Mouse (Mus musculus) lung, embryonic 14.5 days (tissue): ENCODE data around the gene Kcnh4. TPM values are rescaled to one million over a fixed set of nuclear protein-coding genes. Genes with fewer than 3 reads are reported as not detected.
"Not testable (repeated sequence)": the region's sequence is repeated elsewhere in the genome, so short reads cannot be mapped to it uniquely, and the experiment has no call there.

ENCODE experiments used
- ATAC-seq: fragments of 200-750 bp; cut with Nextera tagmentation; 2 replicates; pipeline ENCODE4 v1.8.0; 2017; ENCODE audit warnings: mild to moderate bottlenecking, moderate TSS enrichment, moderate library complexity; ENCODE audit not compliant: insufficient read depth
- DNase-seq: peaks from one replicate; pipeline ENCODE4 v3.0.0-alpha.2; 2015
- H3K27ac ChIP-seq: fragments of 300-500 bp; sonication (generic); 2 replicates; pipeline ENCODE4 v1.5.1; 2014; ENCODE audit warnings: low read depth, mild to moderate bottlenecking, moderate library complexity
- H3K27me3 ChIP-seq: fragments of 300-500 bp; sonication (generic); 2 replicates; pipeline ENCODE4 v1.6.1; 2014; ENCODE audit warnings: low read length, control low read depth; ENCODE audit not compliant: insufficient read depth
- H3K36me3 ChIP-seq: fragments of 300-500 bp; sonication (generic); 2 replicates; pipeline ENCODE4 v1.6.1; 2014; ENCODE audit warnings: control low read depth; ENCODE audit not compliant: insufficient read depth
- H3K4me1 ChIP-seq: fragments of 300-500 bp; sonication (generic); 2 replicates; pipeline ENCODE4 v1.6.1; 2014; ENCODE audit warnings: antibody characterized with exemption, control low read depth; ENCODE audit not compliant: insufficient read depth
- H3K4me2 ChIP-seq: fragments of 300-500 bp; sonication (generic); 2 replicates; pipeline ENCODE4 v1.6.1; 2014; ENCODE audit warnings: mild to moderate bottlenecking
- H3K4me3 ChIP-seq: fragments of 300-500 bp; sonication (generic); 2 replicates; pipeline ENCODE4 v1.5.1; 2014; ENCODE audit warnings: low read depth, low read length
- H3K9ac ChIP-seq: fragments of 300-500 bp; sonication (generic); 2 replicates; pipeline ENCODE4 v1.6.1; 2014
- H3K9me3 ChIP-seq: fragments of 300-500 bp; sonication (generic); 2 replicates; pipeline ENCODE4 v1.6.1; 2016; ENCODE audit warnings: low read depth, low read length, control low read depth
- CTCF ChIP-seq: IDR thresholded peaks from 2 replicates; pipeline ENCODE4 v1.5.1; 2016; ENCODE audit warnings: antibody characterized with exemption, low read depth
- WGBS: fragments of 180-500 bp; shearing (Covaris S2); extraction: QIAGEN DNeasy Blood & Tissue Kit; methylation state at CpG from one replicate; pipeline ENCODE4 v1.1.7; 2014; 5-methylcytosine and 5-hydroxymethylcytosine counted together
- polyA plus RNA-seq: library from polyadenylated mRNA; unstranded; fragments of >200 nt; fragmentation: Nextera tagmentation; extraction: Ambion mirVana; gene quantifications from 2 replicates; pipeline ENCODE4 v1.2.1, GENCODE M21; 2014

Kcnh4 gene
- polyA plus RNA-seq, 1 experiment from 2014 or later = not detected

DNA sequence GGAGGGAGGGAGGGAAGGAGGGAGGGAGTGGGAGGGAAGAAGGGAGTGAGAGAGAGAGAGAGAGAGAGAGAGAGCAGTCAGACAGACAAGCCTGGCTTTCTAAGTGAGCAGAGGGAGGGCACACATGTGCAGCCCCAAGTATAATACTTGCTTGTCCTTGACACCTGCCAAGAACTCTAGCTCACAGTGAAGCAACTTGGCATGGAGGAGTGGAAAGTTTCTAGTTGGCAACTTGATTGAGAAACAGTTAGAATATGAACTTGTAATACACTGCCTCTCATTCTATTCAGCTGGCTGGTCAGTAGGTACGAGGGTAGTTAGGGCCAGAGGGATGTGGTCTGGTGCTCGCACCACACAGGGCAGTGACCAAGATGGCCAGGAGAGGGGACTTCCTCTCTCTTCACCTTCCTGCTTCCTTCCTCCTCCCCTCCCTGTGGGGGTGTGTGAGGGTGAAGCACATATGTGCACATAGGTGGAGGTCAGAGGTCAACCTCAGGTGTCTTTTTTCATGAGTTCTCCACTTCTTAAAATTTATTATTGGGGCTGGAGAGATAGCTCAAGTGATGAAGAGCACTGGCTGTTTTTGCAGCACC is 31.8 kb upstream of the Kcnh4 start:
- Histone ChIP-seq H3K9ac (no peak overlapping the region), H3K36me3 (peaks cover 47% of the 10 kb centered on the region), H3K4me1 (no peaks in the 10 kb centered on the region), H3K4me3 (no peak overlapping the region), H3K27ac (no peak overlapping the region), H3K27me3 (no peaks in the 10 kb centered on the region), H3K9me3 (no peaks in the 10 kb centered on the region), H3K4me2 (no peak overlapping the region)
- 86% methylated on average over 2 of the region's 2 CpGs for WGBS
- DNase-seq (no peak), ATAC-seq (no peak)
- no peak for TF ChIP-seq CTCF

DNA sequence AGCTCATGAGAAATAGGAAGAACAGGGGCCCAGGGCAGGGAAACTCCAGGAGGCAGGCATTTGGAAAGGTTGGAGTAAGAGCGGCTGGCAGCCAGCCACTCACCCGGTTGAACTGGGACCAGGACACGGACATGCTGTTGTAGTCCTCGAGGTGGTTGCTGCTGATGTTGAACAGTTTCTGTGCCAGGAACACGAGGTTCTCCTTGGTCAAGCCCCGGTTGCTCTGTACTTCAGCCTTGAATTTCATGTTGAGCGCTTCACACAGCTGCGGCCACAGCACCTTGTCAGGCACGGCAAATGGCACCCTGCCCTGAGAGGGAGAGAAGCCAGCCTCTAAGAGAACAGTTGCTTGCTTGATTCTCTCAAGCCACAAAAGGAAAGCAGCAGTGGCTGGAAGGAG is 30.9 kb upstream of the Kcnh4 start:
- not testable (repeated sequence) for H3K4me1 ChIP-seq, H3K4me2 ChIP-seq, ATAC-seq, H3K4me3 ChIP-seq, H3K27ac ChIP-seq, DNase-seq, H3K9me3 ChIP-seq, H3K9ac ChIP-seq, H3K27me3 ChIP-seq
- peaks cover 50% of the 10 kb centered on the region for H3K36me3 ChIP-seq
- WGBS = 88% methylated on average over 9 of the region's 9 CpGs

DNA sequence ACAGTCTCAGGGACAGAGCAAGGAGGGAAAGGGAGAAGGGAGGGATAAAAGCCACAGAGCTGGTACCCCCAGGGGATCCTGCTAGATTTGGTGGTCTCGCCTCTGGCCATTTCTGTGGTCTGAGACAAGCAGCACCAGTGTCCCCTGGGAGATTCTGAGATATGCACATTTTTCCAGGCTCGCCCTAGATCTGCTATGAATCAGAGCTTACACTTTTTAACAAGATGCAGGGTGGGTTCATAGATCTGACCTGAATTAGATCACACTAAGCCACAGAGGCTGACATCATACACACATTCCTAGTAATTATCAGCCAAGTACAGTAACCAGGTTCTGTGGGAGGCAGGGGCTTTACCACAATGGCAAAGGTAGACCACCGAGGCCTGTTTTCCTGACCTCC is 30.0 kb upstream of the Kcnh4 start:
- DNase-seq = no peak
- peaks cover 56% of the 10 kb centered on the region for H3K36me3 ChIP-seq
- 88% methylated on average over 3 of the region's 3 CpGs for WGBS

DNA sequence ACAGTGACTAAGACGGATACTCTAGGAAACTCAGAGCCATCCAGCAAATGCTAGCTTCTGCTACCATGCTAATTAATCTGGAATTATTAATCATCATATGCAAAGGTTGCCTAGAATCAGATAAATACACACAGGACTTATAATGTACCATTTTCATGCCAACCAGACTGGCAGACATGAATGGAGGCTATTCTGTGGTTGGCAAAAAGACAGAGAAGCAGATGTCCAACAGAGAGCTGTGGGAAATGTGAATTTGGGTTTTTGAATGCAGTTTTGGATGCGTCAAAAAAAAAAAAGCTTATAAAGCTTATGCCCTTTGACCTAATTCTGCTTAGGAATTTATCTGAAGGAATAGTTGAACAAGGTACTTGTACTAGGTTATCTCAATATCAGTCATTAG is 26.0 kb upstream of the Kcnh4 start:
- Histone ChIP-seq H3K9me3 (no peaks in the 10 kb centered on the region), H3K4me3 (no peak overlapping the region), H3K27me3 (no peaks in the 10 kb centered on the region), H3K36me3 (peaks cover 62% of the 10 kb centered on the region), H3K9ac (no peak overlapping the region), H3K27ac (no peak overlapping the region), H3K4me1 (no peaks in the 10 kb centered on the region), H3K4me2 (no peak overlapping the region)
- no peak for TF ChIP-seq CTCF
- DNase-seq = no peak
- WGBS = 90% methylated on average over 2 of the region's 2 CpGs
- no peak for ATAC-seq

More for the DNA sequence above, 30.0 kb upstream of the Kcnh4 start:
- no peak overlapping the region for H3K4me2 ChIP-seq
- H3K9ac ChIP-seq = no peak overlapping the region
- no peak overlapping the region for H3K27ac ChIP-seq
- no peak for TF ChIP-seq CTCF
- H3K4me3 ChIP-seq = no peak overlapping the region
- no peaks in the 10 kb centered on the region for H3K4me1 ChIP-seq
- H3K27me3 ChIP-seq = no peaks in the 10 kb centered on the region
- ATAC-seq = no peak
- H3K9me3 ChIP-seq = no peaks in the 10 kb centered on the region

DNA sequence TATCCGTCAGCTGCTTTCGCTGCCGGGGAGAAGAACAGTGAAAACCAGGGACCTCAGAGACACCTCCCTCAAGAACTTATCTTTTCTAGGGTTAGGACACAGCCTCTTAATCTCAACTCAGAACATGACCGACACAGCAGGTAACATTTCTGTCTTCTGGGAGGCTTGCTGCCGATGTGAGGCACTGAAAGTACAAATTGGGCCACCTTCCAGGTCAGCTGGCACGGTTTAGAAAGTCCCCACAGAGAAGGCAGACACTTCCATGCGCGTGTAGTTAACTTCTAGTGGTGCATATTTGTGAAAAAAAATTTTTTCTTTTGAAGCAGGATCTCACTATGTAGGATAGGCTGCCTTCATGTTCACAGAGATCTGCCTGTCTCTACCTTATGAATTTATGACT is 24.5 kb upstream of the Kcnh4 start:
- Histone ChIP-seq H3K4me1 (no peaks in the 10 kb centered on the region), H3K36me3 (peaks cover 60% of the 10 kb centered on the region), H3K27ac (no peak overlapping the region), H3K4me3 (no peak overlapping the region), H3K9ac (no peak overlapping the region), H3K9me3 (no peaks in the 10 kb centered on the region), H3K4me2 (no peak overlapping the region), H3K27me3 (no peaks in the 10 kb centered on the region)
- ATAC-seq (no peak), DNase-seq (no peak)
- no peak for TF ChIP-seq CTCF
- WGBS = 81% methylated on average over 8 of the region's 8 CpGs

DNA sequence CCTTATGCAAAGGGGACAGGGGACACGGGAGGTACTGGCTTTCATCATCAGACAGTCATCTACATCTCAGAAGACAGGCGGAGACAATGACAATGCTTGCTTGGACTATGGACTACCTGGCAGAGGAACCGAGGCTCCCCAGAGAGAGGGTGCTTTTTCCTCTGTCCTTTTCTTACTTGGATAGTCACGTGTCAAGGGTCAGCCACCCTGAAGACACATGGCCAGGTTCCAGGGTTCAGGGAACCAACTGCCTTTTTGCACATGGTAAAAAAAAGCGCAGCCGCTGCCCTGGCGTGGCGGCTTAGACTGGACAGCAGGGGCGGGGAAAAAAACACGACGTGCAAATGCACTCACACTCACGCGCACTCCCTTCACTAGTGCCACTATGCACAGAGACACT is 22.8 kb upstream of the Kcnh4 start:
- Histone ChIP-seq H3K4me1 (no peaks in the 10 kb centered on the region), H3K27me3 (no peaks in the 10 kb centered on the region), H3K9me3 (no peaks in the 10 kb centered on the region), H3K4me3 (no peak overlapping the region), H3K9ac (no peak overlapping the region), H3K27ac (no peak overlapping the region), H3K4me2 (no peak overlapping the region), H3K36me3 (peaks cover 48% of the 10 kb centered on the region)
- WGBS = 84% methylated on average over 13 of the region's 13 CpGs
- no peak for TF ChIP-seq CTCF
- no peak for ATAC-seq
- DNase-seq = no peak

DNA sequence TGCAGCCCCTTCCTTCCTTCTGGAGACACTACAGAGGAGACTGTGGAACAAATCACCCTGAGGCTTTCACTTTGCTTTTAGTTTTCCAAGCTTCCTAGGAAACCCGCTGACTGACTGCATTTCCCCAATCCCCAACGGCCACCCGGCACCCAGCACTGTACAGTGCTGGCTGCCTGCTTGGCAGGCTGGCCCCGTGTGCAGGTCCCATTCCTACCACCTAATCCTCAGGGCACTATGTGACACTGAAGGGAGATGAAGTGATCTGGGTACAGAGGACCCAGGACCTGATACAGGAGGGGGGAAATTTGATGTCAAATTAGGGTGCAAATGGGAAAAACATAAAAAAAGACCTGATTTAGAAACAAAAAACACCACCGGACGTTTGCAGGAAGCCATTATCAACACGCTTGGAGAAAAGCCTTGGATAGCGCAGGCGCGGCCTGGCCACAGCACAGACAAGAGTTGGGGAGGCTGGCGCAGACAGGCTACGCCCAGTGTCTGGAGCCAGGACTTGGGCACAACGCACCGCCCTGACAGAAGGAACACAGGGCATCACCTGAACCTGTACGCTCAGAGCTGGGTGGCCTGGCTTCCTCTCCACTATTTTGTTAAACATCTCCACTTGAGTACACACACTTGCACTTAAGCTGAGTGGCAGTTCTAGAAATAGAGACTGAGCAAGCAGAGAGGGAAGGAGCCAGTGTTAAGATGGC is 22.2 kb upstream of the Kcnh4 start:
- no peak overlapping the region for H3K27ac ChIP-seq
- H3K27me3 ChIP-seq = no peaks in the 10 kb centered on the region
- no peak overlapping the region for H3K4me3 ChIP-seq
- no peak overlapping the region for H3K4me2 ChIP-seq
- H3K9me3 ChIP-seq = no peaks in the 10 kb centered on the region
- WGBS = 74% methylated on average over 15 of the region's 15 CpGs
- H3K4me1 ChIP-seq = no peaks in the 10 kb centered on the region
- no peak for TF ChIP-seq CTCF
- DNase-seq (peak; percentile 26), ATAC-seq (peak; percentile 63; the same call in 1 of the 2 replicates)
- peaks cover 41% of the 10 kb centered on the region for H3K36me3 ChIP-seq
- no peak overlapping the region for H3K9ac ChIP-seq
